Mouse (Mus musculus): ENCODE results near the gene Ifit2. TPM values are rescaled to one million over a fixed set of nuclear protein-coding genes. Genes with fewer than 3 reads are reported as not detected.

Ifit2 gene
- polyA plus RNA-seq (2017; shearing (Covaris generic)): 44.3 TPM

GRCm38 (mm10) chr19:34550534-34551223 lies at the start of gene Ifit2:
Ifit2 (plus strand) TSS chr19:34550694.

GRCm38 (mm10) chr19:34526941-34527682 lies 23.4 kb upstream of the Ifit2 start, which contains the start of gene Lipa:
Lipa (minus strand) TSS chr19:34527474.

GRCm38 (mm10) chr19:34583126-34583766 lies 32.8 kb downstream of the Ifit2 start, which contains the start of gene Ifit3:
Ifit3 (plus strand) TSS chr19:34583531.

GRCm38 (mm10) chr19:34601888-34602287 lies 51.4 kb downstream of the Ifit2 start, which contains the start of gene Ifit1bl1:
Ifit1bl1 (minus strand) TSS chr19:34601956.

GRCm38 (mm10) chr19:34607237-34608051 lies 57.0 kb downstream of the Ifit2 start, which contains the start of gene Ifit3b:
Ifit3b (plus strand) TSS chr19:34607970.

Other genes with a start within 250 kb of the Ifit2 start
- not detected for gene Ch25h, start 75.5 kb upstream of the Ifit2 start, polyA plus RNA-seq (2017; shearing (Covaris generic))
- gene Lipa, start 23.2 kb upstream of the Ifit2 start, polyA plus RNA-seq (2017; shearing (Covaris generic)): 97.1 TPM
- gene Ifit3, start 32.8 kb downstream of the Ifit2 start, polyA plus RNA-seq (2017; shearing (Covaris generic)): 41.6 TPM
- 133 TPM for gene Ifit1bl1, start 51.3 kb downstream of the Ifit2 start, polyA plus RNA-seq (2017; shearing (Covaris generic))
- gene Ifit3b, start 57.3 kb downstream of the Ifit2 start, polyA plus RNA-seq (2017; shearing (Covaris generic)): 8.0 TPM
- gene Ifit1bl2, start 90.0 kb downstream of the Ifit2 start, polyA plus RNA-seq (2017; shearing (Covaris generic)): 0.87 TPM
- gene Ifit1, start 90.2 kb downstream of the Ifit2 start, polyA plus RNA-seq (2017; shearing (Covaris generic)): 42.9 TPM
- gene Slc16a12, start 196.6 kb downstream of the Ifit2 start, polyA plus RNA-seq (2017; shearing (Covaris generic)): not detected

Measured in activated CD4-positive, CD25-positive, alpha-beta regulatory T cell, adult 9 weeks (primary cell).